Mouse (Mus musculus) E14TG2a.4 (cell line): ENCODE results near the gene Abcg5.

ENCODE experiments used
- CTCF ChIP-seq: conservative IDR thresholded peaks from 2 replicates; pipeline ENCODE4 v1.5.1; 2014; ENCODE audit warnings: low read length
- POU5F1 ChIP-seq: IDR thresholded peaks from 2 replicates; pipeline ENCODE4 v1.6.1; 2014; ENCODE audit warnings: low read length, borderline replicate concordance

GRCm38 (mm10) chr17:84731361-84731760, 48.5 kb upstream of the Abcg5 start:
- no peak for TF ChIP-seq CTCF
- no peak for TF ChIP-seq POU5F1
